Mouse (Mus musculus): ENCODE measurements around the gene Tinagl1. TPM values are rescaled to one million over a fixed set of nuclear protein-coding genes. Genes with fewer than 3 reads are reported as not detected.
A peak's percentile ranks its signal among the peaks of the same experiment; 100 is the strongest.

Gene Tinagl1
- total RNA-seq, 2 experiments from 2014 or later, result 13.3 to 17.0 TPM

DNA sequence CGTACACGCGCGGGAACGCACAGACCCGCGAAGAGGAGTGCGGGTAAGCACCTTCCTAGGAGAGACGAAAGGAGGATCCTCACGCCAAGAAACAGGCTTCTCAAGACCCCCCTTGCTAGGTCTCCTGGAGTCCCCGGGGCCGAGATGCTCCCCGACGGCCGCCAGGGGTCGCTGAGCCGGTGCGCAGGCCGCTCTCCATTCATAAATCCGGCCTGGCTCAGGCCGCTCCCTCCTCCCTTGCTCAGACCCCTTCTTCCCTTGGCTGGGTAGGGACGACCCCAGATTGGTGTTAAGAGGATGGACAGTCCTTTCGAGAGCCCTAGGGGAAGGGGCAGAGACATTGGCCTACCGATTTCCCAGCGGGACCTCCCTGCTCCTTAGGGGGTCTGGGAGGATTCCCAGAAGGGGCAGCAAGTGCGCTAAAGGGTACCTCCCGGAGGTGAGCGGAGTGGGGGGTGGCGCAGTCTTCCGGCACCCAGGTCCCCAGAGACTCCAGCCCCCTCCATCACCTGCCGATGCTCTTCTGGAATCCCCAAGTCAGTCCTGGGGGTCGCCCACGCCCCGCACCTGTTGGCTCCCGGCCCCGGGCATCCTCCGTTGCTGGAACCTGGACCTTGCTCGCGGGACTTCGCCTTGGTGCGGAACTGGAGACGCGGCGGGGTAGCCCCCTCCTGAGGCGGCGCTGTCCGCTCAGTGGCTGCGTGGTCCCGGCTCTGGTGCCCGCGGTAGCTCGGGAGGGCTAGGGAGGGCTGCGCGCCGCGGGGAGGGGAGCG lies 36.3 kb downstream of the Tinagl1 start:
- intact Hi-C loops (cut with DNase I), result loop anchor here (1.0 kb wide), 1 partner anchor 51 kb away; no protein-coding TSS in a partner anchor
- Histone ChIP-seq H3K4me3 (peak overlapping the region; percentile 52), H3K27ac (no peak overlapping the region)
- peak; percentile 44 to 72 for DNase-seq (ENCODE audit: extremely low spot score in 1 of 2, low spot score in 2 of 2)
- peak; percentile 94 for TF ChIP-seq CTCF (IDR thresholded peaks at IDR 0.05)

GRCm38 (mm10) chr4:130133399-130133798 lies 41.5 kb downstream of the Tinagl1 start:
- no peak for TF ChIP-seq CTCF (IDR thresholded peaks at IDR 0.05)
- no peak for DNase-seq (ENCODE audit: extremely low spot score in 1 of 2, low spot score in 2 of 2)
- intact Hi-C loops (cut with DNase I), result no loop called here
- Histone ChIP-seq H3K4me3 (no peak overlapping the region), H3K27ac (no peak overlapping the region)

DNA sequence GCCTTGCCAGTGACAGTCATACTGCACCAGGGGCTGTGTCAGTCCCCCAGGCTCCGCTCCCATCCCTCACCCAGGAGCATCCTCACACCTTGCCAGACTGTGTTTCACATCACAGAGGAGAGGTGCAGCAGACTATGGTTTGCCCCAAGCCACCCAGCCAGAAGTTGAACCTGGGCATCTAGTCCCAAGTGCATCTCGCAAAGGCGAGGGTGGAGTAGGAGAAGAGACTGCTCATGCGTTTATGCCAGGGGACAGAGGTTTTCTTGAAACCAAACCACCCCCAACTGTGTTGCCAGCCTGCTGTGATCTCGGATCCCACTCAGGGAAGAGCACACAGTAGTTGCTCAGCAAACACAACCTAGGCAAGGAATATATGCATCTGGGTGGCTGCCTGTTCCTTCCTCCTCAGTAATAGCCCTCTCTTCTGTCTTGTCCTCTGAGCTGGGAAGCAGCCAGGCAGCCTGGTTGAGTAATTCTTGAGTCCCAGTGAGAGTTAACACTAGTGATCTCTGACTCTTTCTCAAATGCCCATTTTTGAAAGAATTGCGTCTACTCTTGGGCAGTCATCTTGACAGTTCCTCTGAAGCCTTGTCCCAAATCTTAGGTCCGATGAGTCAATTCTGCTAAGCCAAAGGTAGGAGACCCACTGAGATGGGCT lies 43.3 kb downstream of the Tinagl1 start:
- Histone ChIP-seq H3K27ac (no peak overlapping the region), H3K4me3 (no peak overlapping the region)
- no peak for TF ChIP-seq CTCF (IDR thresholded peaks at IDR 0.05)
- no peak for DNase-seq (ENCODE audit: extremely low spot score in 1 of 2, low spot score in 2 of 2)
- intact Hi-C loops (cut with DNase I), result no loop called here

DNA sequence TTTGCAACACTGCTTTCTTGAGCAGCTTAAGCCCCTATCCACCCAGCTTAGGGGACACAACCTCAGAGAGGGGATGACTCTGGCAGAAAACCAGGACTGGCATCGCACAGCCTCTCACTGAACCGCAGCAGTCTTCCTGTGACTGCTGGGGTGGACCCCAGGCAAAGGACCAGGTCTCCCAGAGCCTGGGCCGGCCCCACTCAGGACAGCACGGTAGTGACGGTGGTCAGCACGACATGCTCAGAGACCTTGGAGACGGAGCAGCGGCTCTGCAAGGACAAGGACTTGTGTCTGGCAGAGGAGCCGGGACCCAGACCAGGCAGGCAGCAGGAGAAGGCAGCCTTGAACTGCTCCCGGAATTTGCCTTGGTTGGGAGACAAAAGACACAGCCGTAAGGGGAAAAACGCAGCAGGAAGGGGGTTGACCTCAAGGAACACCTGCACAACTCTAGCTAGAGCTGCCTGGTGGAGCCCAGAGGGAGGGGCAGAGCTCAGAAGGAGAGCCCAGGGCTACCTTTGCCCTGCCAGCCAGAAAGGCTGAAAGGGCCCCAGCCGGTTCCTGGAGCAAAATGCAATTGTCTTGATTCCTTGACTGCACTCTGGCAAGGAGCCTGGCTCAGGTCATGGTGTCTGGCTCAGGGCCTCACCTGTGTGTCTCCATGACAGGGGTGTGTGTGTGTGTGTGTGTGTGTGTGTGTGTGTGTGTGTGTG lies 44.1 kb downstream of the Tinagl1 start:
- Histone ChIP-seq H3K4me3 (no peak overlapping the region), H3K27ac (no peak overlapping the region)
- no peak for DNase-seq (ENCODE audit: extremely low spot score in 1 of 2, low spot score in 2 of 2)
- no peak for TF ChIP-seq CTCF (IDR thresholded peaks at IDR 0.05)
- intact Hi-C loops (cut with DNase I), result no loop called here

- no peak for DNase-seq (ENCODE audit: extremely low spot score in 1 of 2, low spot score in 2 of 2)
- intact Hi-C loops (cut with DNase I), result no loop called here
- TF ChIP-seq CTCF (IDR thresholded peaks at IDR 0.05), result no peak
- no peak overlapping the region for H3K4me3 ChIP-seq
- no peak overlapping the region for H3K27ac ChIP-seq
These were observed 44.8 kb downstream of the Tinagl1 start for GRCm38 (mm10) chr4:130130082-130130481.

GRCm38 (mm10) chr4:130128907-130129306 lies 46.0 kb downstream of the Tinagl1 start:
- TF ChIP-seq CTCF (IDR thresholded peaks at IDR 0.05), result no peak
- Histone ChIP-seq H3K4me3 (no peak overlapping the region), H3K27ac (no peak overlapping the region)
- intact Hi-C loops (cut with DNase I), result no loop called here
- no peak for DNase-seq (ENCODE audit: extremely low spot score in 1 of 2, low spot score in 2 of 2)

- Histone ChIP-seq H3K27ac (no peak overlapping the region), H3K4me3 (no peak overlapping the region)
- no peak for DNase-seq (ENCODE audit: extremely low spot score in 1 of 2, low spot score in 2 of 2)
- intact Hi-C loops (cut with DNase I), result no loop called here
- TF ChIP-seq CTCF (IDR thresholded peaks at IDR 0.05), result no peak
These were observed 49.0 kb downstream of the Tinagl1 start for GRCm38 (mm10) chr4:130125935-130126334.

DNA sequence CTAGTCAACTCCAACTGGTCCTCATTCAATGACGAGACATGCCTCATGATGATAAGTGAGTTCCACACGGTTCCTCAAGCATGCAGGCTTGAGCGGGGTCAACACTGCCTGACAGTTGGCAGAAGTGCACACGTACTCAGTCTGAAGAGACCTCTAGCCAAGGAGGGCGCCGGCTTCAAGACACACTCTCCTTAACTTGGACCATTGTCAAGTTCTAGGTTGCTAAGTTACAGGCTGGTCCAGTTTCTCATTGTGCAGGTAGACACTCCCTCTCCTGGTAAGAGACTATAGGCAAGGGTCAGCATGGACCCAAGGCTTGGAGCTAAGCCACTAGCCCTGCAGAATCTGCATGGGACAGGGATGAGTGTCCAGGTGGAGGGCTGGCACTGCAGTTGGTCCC lies 49.8 kb downstream of the Tinagl1 start:
- DNase-seq (ENCODE audit: extremely low spot score in 1 of 2, low spot score in 2 of 2), result no peak
- H3K27ac ChIP-seq, result no peak overlapping the region
- H3K4me3 ChIP-seq, result no peak overlapping the region
- intact Hi-C loops (cut with DNase I), result no loop called here
- no peak for TF ChIP-seq CTCF (IDR thresholded peaks at IDR 0.05)

- H3K4me3 ChIP-seq, result no peak overlapping the region
- no peak for DNase-seq (ENCODE audit: extremely low spot score in 1 of 2, low spot score in 2 of 2)
- no peak overlapping the region for H3K27ac ChIP-seq
- no peak for TF ChIP-seq CTCF (IDR thresholded peaks at IDR 0.05)
- intact Hi-C loops (cut with DNase I), result no loop called here
These were observed 50.8 kb downstream of the Tinagl1 start for GRCm38 (mm10) chr4:130124110-130124509.

DNA sequence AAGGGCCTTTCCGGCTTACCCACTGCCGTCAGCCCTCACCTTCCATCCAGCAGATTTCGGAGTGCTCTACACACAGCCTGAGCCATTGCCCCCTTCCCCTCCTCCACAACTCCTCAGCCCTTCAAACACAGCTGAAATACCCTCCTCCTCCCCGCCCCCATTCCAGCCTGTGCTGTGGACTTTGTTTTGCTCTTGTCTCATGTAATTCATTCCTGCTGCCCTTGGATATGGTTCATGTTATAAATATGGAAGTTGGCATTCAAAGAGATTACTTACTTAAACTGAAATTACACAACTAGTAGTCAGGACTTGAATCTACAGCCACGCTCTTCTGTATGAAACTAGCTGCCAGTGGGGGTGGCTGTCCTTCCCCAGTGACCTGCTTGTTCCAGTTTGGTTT lies 51.9 kb downstream of the Tinagl1 start:
- no peak for DNase-seq (ENCODE audit: extremely low spot score in 1 of 2, low spot score in 2 of 2)
- no peak for TF ChIP-seq CTCF (IDR thresholded peaks at IDR 0.05)
- intact Hi-C loops (cut with DNase I), result no loop called here
- no peak overlapping the region for H3K4me3 ChIP-seq
- no peak overlapping the region for H3K27ac ChIP-seq

DNA sequence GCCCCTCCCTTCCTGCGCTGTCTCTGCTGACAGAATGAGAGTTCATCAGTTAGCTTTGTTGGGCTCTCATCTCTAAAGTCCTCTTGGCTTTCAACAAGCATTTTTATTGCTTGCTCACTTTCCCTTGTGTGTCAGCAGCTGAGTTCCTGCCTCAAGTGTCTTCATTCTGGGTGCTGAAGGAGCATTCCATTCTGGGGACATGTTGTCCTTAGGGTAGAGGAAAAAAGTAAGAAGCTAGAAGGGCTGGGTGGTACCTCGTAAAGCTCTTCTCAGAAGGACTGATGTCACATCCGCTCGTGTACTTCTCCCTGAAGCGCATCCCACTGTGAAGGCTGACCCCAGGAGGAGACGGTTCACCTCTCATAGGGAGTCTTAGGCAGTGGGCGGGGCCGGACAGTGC lies 53.4 kb downstream of the Tinagl1 start:
- no peak for TF ChIP-seq CTCF (IDR thresholded peaks at IDR 0.05)
- intact Hi-C loops (cut with DNase I), result no loop called here
- no peak overlapping the region for H3K27ac ChIP-seq
- no peak overlapping the region for H3K4me3 ChIP-seq
- DNase-seq (ENCODE audit: extremely low spot score in 1 of 2, low spot score in 2 of 2), result no peak

DNA sequence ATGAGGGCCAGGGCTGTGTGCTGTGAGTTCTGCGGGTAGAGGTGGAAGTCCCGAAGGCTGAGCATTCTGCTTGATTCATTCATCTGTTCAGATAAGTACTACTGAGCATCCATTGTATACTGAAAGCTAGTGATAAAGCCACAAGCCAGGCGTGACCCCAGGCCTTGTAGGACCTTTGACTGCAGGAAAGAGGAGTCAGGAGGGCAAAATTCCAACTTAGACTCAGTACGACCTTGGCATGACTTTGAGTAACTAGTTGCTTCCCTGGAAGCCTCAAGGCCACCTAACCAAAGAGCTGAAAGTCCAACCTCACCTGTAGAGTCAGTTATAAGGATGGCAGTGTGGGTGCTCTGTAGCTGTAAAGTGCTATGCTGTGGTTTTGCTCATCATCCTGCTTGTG lies 54.2 kb downstream of the Tinagl1 start:
- no peak for DNase-seq (ENCODE audit: extremely low spot score in 1 of 2, low spot score in 2 of 2)
- no peak for TF ChIP-seq CTCF (IDR thresholded peaks at IDR 0.05)
- intact Hi-C loops (cut with DNase I), result no loop called here
- Histone ChIP-seq H3K27ac (no peak overlapping the region), H3K4me3 (no peak overlapping the region)

Other genes with a start within 250 kb of the Tinagl1 start
- gene Spocd1, start 245.9 kb downstream of the Tinagl1 start, total RNA-seq (2021), result under 1 TPM; 0.40 to 0.57 TPM
- 100 to 1,000 TPM; 422 to 424 TPM for gene Adgrb2, start 190.3 kb downstream of the Tinagl1 start, total RNA-seq (2021)
- 10 to 100 TPM; 16.2 to 20.1 TPM for gene Col16a1, start 127.3 kb downstream of the Tinagl1 start, total RNA-seq (2021)
- gene Pef1, start 72.6 kb downstream of the Tinagl1 start, total RNA-seq (2021), result 10 to 100 TPM; 65.6 to 81.3 TPM
- 1 to 10 TPM; 1.7 to 2.1 TPM for gene Hcrtr1, start 35.8 kb downstream of the Tinagl1 start, total RNA-seq (2021)
- not detected for gene Gm853, start 47.3 kb upstream of the Tinagl1 start, total RNA-seq (2021)
- gene Serinc2, start 104.1 kb upstream of the Tinagl1 start, total RNA-seq (2021), result 10 to 100 TPM in 1 of 2 experiments, 1 to 10 TPM in 1; 6.5 to 11.9 TPM
- gene Fabp3, start 133.5 kb upstream of the Tinagl1 start, total RNA-seq (2021), result 100 to 1,000 TPM; 124 to 126 TPM
- 1 to 10 TPM; 1.0 to 2.3 TPM for gene Gm10570, start 133.6 kb upstream of the Tinagl1 start, total RNA-seq (2021)
- 10 to 100 TPM; 64.0 to 64.2 TPM for gene Zcchc17, start 184.8 kb upstream of the Tinagl1 start, total RNA-seq (2021)
- gene Snrnp40, start 185.0 kb upstream of the Tinagl1 start, total RNA-seq (2021), result 10 to 100 TPM; 24.2 to 25.4 TPM